Mouse (Mus musculus) ZHBTc4 (cell line): ENCODE data around the gene Cct7.
"Not testable (repeated sequence)": the region's sequence is repeated elsewhere in the genome, so short reads cannot be mapped to it uniquely, and the experiment has no call there.

Source experiments
- DNase-seq: peaks from one replicate; pipeline ENCODE4 v3.0.0-alpha.2; 2011; ENCODE audit warnings: low read depth, low spot score

The Cct7 gene

GRCm38 (mm10) chr6:85450697-85451663 is at the start of gene Cct7:
Gene Cct7 (plus strand): TSS chr6:85451514.
- peak; percentile 100 for DNase-seq

DNA sequence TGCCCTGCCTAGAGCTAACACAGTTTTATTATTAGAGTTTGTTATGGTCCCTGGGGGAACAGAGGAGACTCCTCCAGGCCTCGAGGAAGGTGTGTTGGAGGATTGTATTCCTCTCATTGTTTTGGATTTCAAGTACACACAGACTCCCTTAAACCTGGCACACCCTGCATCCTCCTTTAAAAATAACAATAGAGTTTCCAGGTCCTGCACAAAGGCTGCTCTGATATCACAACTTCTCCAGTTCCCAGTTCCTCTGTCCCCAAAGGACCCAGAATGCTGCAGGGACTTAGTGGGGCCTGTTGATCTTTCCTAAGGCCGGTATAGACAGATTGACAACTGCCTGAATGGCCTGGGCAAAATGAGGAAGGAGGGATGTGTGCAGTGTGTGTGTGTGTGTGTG is 48.7 kb upstream of the Cct7 start:
- DNase-seq = peak; percentile 54

DNA sequence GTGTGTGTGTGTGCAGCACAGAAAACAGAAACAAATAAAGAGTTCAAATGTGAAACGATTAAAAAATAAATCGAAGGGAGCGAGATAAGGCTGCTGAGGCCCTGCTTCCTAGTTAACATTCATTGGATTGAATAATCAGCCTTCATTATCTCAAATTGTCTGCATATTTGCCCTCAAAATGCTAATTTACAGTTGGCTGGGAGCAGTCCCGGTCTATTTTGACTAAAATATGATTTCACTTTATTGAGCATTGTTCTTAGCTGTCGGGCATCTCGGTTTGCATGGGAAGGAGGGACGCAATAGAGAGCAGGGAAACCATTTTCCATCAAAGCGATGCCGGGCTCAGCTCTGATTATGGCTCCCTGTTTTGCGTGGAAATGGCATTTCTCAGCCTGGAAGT is 48.3 kb upstream of the Cct7 start:
- no peak for DNase-seq

GRCm38 (mm10) chr6:85409003-85409402 is 42.3 kb upstream of the Cct7 start:
- DNase-seq = peak; percentile 41

- DNase-seq = peak; percentile 94
Measured at GRCm38 (mm10) chr6:85410771-85411273, 40.5 kb upstream of the Cct7 start.

- no peak for DNase-seq
Measured at GRCm38 (mm10) chr6:85415829-85416228, 35.5 kb upstream of the Cct7 start.

DNA sequence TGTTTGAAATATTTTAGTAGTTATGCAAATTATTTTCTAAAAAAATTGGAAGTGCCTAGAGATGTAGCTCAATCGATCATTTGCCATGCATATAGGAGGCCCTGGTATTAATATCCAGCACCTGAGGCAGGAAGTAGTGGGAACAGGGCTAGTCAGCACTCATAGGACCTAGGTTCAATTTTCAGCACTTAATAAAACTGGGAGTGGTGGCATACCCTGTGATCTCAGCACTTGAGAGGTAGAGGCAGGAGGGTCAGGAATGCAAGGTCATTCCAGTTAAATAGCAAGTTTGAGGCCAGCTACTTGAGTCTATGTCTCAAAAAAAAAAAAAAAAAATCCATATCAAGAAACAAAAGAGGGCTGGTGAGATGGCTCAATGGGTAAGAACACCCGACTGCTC is 32.2 kb upstream of the Cct7 start:
- no peak for DNase-seq

GRCm38 (mm10) chr6:85423836-85424379 is 27.4 kb upstream of the Cct7 start, which contains the start of gene Noto:
Gene Noto (plus strand): TSS chr6:85423886.
- no peak for DNase-seq

DNA sequence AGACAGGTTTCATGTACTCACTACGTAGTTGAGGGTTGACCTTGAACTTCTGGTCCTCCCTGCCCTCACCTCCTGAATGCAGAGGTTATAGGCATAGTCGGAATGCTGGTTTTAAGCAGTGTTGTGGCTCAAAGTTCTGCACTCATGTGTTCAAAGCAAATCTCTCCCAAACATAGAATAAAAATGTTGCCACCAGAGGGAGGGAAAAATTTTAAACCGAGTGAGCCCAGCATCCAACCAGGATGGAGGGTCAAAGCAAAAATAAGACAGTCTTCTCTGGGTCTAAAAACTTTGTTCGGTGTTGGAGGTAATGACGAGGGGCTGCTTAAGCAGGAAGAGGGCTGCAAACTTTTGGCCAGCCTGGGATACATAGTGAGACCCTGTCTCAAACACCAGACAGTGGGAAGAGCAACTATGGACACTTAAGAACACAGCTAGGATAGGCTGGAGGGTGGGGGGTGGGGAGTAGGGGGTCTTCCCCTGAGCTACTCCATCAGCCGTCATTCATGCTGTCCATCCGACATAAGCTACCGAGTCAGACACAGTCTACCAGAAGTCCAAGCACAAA is 20.0 kb upstream of the Cct7 start:
- DNase-seq = no peak

DNA sequence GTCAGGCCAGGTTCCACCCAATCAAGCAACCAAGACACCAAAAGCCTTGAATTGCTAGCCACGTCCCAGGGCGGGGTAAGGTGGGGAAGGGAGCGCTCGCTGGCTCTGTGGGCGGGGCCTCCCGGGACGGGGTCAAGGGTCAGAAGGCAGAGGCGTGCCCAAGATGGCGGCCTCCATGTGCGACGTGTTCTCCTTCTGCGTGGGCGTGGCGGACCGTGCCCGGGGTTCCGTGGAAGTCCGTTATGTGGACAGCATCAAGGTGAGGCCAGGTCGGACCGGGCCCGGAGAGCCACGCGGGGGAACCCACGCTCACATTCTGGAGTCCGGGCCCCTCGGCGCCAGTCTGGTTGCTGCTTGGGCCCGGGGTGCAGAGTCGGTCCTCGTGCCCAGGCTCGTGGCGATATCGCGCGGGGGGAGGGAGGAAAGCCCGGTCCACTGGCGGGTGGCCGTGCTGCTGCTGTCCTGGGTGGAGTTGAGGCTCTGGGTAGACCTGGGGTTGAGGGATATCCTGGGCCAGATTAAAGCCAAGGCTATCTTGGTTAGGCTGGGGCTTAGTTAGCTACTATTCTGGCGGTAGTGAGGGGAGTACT is 19.4 kb upstream of the Cct7 start, which contains the start of gene Smyd5:
Gene Smyd5, plus strand, starts transcription at position 148 of the 590 bp plus-strand sequence.
- DNase-seq = peak; percentile 95

GRCm38 (mm10) chr6:85433865-85434264 is 17.4 kb upstream of the Cct7 start:
- DNase-seq = no peak

GRCm38 (mm10) chr6:85436204-85436603 is 15.1 kb upstream of the Cct7 start:
- DNase-seq = no peak

DNA sequence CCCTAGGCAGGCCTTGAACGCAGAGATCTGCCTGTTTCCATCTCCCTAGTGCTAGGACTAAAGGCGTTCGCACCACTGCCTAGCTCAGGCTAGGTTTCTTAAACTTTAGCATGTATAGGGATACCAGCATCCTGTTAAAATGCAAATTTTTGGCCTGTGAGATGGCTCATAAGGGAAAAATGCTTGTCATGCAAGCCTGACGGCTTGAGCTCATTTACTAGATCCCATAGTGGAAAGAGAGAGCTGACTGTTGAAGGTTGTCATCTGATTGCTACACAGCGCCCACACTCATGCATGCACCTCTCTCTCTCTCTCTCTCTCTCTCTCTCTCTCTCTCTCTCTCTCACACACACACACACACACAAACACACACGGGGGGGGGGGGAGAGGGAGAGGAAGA is 14.7 kb upstream of the Cct7 start:
- DNase-seq = no peak

DNA sequence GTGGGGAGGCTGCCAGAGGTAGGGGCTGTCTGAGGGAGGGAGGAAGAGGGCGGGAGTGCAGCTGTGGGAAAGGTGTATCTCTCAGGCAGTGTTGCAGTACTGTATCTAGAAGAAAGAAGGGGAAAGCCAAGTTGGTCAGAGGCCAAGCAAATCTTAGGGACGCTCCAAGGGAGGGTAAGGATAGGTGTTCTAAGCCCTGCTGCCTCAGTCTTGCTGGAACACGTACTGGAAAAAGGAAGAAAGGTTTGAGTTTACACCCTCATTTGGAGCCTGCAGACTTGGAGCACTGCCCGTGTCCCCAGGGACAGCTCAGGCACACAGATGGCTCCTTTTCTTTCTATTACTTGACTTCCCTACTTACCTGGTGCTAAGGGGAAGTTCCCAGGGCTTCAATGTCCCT is 10.2 kb upstream of the Cct7 start:
- no peak for DNase-seq

DNA sequence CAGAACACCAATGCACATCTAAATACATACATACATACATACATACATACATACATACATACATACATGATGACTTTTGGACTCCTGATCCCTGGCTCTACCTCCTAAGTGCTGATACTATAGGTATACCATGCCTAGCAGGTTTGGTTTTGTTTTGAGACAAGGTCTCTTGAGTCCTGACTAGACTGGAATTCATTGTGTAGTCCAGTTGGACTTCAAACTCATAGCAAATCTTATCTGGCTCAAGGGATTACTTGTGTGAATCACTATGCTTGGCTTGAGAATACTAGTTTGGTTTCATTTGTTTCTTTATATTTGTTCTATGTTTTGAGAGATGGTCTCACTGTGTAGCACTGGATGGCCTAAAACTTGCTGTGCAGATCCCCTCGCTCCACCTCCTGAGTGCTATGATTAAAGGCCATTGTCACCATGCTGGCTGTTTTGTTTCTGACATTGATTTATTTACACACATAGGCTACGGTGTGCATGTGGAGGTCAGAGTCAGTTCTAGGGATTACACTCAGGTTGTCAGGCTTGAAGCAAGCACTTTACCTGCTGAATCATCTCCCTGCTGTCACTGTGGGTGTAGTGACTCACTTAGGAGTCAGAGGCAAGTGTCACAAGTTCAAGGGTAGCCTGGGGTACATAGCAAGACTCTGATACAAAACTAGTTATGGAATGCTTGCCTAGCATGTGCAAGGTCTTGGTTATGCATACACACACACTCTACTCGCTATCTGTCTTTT is 7.7 kb upstream of the Cct7 start:
- no peak for DNase-seq

- no peak for DNase-seq
Measured at GRCm38 (mm10) chr6:85444266-85444965, 6.9 kb upstream of the Cct7 start.

DNA sequence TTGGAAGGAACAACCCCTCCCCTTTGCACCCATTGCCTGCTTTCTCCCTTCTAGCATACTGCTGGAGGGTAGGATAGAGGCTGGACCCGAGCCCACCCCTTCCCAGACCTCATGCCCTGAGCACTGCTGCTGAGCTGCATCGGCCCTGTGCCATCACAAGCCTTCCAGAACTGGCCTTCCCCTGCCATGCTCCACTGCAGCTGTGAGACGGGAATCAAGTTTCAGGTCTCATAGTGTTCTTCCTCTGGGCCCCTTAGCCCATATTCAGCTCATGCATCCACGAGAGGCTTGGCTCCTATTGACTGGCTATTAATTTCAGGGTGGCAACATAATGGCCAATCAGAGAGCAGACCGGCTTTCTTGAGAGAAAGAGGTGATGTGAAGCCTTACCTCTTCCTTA is 6.0 kb upstream of the Cct7 start:
- no peak for DNase-seq

GRCm38 (mm10) chr6:85447351-85447750 is 4.0 kb upstream of the Cct7 start:
- no peak for DNase-seq

DNA sequence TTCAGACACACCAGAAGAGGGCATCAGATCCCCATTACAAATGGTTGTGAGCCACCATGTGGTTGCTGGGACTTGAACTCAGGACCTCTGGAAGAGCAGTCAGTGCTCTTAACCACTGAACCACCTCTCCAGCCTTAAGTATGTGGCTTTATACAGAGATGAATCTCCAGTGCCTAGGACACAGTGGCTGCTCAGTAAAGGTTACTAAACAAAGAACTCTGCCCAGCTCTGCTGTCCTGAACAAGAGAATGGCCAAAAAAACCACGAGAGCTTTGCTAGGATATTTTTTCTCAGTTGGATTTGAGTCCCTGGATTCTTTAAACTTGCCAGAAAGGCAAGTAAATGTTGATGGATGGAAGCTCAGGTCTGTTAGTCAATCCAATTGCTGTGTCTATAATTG is 1.2 kb upstream of the Cct7 start:
- DNase-seq = not testable (repeated sequence)

GRCm38 (mm10) chr6:85451664-85452410 is 523 bp downstream of the Cct7 start, which contains the start of gene Pradc1:
Gene Pradc1 (minus strand): TSS chr6:85451970.
- peak; percentile 99 for DNase-seq
